Mouse (Mus musculus) spleen, embryonic (tissue): Measurements from ENCODE around the gene Sall4.

ENCODE experiments used
- CTCF ChIA-PET: fragments of 350-600 bp; sonication (Branson Sonifier 250); formaldehyde crosslinking; loops from one replicate; lab custom pipeline; 2022; lab: Charles Lee

The Sall4 gene

GRCm38 (mm10) chr2:168767582-168767981 lies at the start of gene Sall4:
Gene Sall4 (minus strand): TSS chr2:168767943.
- CTCF ChIA-PET, result no interaction called here

DNA sequence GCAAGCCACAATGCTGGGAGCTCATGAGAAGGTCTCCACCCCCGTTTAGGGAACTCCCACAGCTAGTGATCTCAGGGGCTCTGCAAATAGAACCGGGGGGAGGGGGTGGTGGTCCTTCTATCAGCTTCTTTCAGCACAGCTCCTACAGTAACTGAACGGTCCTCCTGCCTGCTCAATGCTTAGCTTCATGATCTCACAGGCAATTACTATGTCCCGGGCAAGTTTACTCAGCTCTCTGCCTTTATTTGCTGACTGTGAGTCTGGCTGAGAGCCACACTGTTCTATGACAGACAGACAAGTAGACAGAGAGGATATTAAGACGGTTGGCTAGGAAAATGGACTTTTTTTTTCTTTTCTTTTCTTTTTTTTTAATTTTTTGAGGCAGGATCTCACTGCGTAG lies 45.5 kb upstream of the Sall4 start:
- CTCF ChIA-PET, result no interaction called here

GRCm38 (mm10) chr2:168809895-168810294 lies 42.2 kb upstream of the Sall4 start:
- CTCF ChIA-PET, result no interaction called here

GRCm38 (mm10) chr2:168807681-168808080 lies 39.9 kb upstream of the Sall4 start:
- CTCF ChIA-PET, result no interaction called here

DNA sequence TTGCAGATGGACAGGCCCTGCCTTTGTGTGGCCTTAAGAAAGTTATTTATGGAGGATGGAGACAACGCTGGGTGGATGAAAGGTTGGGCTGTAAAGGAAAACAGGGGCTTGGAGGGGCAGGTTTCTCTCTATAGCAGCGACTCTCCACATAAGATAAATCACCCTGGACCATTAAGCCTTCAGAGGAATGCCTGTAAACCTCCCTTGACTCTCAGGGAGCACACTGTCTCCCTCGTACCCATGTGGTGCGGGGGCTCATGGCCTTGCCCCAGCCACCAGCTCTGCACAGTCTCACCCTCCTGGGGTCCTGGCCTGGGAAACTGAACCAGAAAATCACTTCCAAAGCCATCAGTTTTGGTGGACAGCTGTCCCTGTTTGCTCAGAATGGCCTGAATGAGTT lies 36.1 kb upstream of the Sall4 start:
- CTCF ChIA-PET, result no interaction called here

DNA sequence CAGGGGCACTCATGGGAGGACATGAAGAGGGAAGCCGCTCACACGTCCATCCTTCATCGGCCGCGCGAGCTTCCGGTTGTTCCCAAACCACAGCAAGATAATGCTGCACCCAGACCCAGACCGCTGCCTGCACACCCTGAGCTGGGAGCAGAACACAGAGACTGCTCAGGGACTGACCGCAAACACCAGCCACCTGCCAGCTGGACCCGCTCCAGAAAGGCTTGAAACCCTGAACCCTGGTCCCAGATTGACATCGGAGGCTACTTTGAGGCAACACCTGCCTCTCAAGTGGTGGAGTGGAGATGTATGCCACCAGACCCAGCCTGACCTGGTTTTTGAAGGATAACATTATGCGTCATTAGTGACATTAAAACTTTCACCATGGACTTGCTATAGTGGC lies 31.6 kb upstream of the Sall4 start:
- CTCF ChIA-PET, result no interaction called here

- CTCF ChIA-PET, result no interaction called here
Measured at GRCm38 (mm10) chr2:168798921-168799320, 31.2 kb upstream of the Sall4 start.

DNA sequence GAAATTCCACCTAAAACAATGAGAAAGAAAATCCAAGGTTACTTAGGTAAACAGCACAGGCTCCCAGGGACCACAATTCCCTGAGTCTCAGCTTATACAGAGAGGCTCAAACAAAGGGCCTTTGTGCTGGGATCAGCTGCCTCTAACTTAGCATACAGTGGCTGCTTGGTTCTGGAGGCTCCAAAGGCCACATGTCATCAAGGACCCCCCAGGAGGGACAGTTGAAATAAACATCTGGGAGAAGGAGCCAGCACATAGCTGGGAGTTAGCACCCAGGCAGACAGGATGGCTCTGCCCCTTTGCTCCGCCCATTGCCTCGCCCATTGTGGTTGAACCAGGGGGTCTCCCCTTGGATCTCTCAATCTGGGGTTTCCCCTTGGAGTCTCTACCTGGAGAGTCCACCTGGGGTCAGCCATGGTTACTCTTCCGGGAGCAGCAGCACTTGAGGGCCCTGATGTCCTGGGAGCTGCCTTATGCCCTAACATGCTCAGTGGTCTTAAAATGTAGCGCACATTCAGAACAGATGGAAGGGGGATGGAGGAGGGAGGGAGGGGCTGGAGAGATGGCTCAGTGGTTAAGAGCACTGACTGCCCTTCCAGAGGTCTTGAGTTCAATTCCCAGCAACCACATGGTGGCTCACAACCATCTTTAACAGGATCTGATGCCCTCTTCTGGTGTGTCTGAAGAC lies 23.5 kb upstream of the Sall4 start:
- CTCF ChIA-PET, result no interaction called here

GRCm38 (mm10) chr2:168786174-168786573 lies 18.4 kb upstream of the Sall4 start:
- CTCF ChIA-PET, result no interaction called here

DNA sequence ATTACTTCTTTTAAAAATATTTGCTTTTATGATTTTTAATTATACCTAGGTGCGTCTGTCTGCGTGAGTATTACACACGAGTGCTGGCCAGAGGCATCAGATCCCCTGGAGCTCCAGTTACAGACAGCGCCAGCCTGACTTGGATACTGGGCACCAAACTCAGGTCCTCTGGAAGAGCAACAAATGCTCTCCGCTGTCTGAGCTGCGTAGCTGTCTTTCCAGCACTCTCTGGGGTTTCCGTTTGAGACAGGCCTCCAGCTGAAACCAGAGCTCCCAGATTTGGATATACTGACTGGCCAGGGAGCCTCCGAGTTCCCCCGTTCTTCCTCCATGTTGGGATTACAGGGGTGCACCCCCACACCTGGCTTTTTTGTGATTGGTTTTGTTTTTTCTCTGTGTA lies 12.9 kb upstream of the Sall4 start:
- CTCF ChIA-PET, result no interaction called here

DNA sequence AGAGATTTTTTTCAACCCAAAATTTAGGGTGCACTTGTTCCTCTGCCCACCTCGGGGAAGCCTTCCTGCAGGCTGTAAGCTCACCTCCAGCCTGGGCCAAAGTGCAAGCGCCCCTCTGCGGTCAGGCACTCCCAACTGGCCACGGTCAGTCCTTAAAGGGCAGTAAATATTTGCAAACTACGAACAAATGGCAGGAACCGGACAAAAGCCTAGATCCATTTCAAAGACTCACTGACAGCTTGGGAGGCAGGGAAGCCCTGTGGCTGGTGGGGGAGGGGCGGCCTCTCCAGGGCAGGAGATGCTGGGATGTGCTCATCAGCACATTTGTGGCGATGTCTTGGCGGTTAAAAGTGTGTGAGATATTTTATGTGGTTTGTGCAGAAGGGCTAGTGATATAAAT lies 12.3 kb upstream of the Sall4 start:
- CTCF ChIA-PET, result no interaction called here

GRCm38 (mm10) chr2:168777481-168777880 lies 9.7 kb upstream of the Sall4 start:
- CTCF ChIA-PET, result interaction anchor here (0.8 kb wide), 1 partner anchor 93 kb away, joined by 12 read pairs; no protein-coding TSS in a partner anchor

DNA sequence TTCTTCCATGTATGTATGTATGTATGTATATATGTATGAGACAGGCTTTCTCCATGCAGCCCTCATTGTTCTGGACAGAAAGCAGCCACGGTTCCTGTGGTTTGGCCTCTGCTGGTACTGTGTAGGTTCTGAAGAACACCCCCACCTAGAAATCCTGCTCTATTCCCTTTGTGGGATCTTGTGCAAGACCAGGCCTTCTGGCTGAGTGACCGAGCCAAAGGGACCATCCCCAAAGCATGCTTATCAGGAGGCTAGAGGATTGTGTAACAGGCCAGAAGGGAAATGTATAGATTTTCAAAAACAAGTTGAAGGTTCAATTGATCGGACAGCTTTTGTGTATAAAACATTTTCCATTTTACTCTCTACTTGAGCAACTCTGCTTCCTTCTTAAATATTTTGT lies 8.5 kb upstream of the Sall4 start:
- CTCF ChIA-PET, result no interaction called here

DNA sequence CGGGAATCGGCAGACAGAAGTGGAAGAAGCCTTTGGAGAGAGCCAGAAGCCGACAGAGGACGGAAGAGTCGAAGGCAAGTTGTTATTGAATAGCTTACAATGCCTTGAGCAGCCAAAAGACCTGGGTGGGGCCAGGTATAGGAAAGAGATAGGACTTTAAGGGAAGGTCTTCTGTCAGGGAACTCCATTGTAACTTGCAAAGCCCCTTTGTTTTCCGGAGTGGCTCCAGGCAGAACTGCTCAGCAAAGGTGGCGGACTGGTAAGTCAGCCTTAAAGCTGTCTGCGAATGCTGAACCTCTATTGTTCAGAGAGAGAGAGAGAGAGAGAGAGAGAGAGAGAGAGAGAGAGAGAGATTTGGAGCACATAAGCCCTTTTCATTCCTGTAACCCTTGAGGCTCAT lies 1.5 kb upstream of the Sall4 start:
- CTCF ChIA-PET, result interaction anchor here (0.7 kb wide), 1 partner anchor 160 kb away, joined by 4 read pairs; no protein-coding TSS in a partner anchor

DNA sequence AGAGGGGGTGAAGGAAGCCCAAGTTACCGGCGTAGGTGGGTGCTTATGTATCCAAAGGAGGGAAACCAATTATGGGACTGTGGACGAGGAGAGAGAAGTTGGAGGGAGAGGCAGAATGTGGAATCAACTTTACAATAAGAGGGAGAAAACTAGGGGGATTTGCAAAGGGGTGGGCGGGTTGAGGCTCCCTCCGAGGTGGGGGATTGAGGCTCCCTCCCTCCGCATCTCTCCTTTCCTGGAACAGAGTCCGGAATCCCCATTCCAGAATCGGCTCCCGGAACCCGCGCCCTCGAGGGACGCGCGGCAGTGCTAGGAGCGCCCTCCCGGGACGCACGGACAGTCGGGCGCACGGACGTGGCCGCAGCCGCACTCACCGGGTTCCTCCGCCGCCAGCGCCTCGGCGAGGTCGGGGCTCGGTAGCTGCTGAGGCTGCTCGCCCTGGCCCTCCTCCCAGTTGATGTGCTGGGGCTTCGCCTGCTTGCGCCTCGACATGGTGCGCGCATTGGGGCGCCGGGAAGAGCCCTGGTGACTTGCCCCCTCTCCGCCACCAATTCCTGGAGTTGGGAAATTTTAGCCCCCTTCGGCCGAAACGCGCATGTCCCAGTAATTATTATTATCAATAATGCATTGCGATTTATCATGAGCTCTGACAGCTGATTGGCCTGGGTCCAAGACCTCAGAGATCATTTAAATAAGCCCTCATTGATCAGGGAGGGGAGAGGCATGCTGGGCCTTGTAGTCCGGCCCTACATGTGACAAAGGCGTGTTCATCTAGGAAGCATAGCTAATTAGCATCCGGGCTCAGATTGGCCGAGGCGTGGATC lies 993 bp downstream of the Sall4 start:
- CTCF ChIA-PET, result no interaction called here

GRCm38 (mm10) chr2:168765696-168766537 lies 1.8 kb downstream of the Sall4 start:
- CTCF ChIA-PET, result no interaction called here

- CTCF ChIA-PET, result no interaction called here
Measured at GRCm38 (mm10) chr2:168765065-168765681, 2.6 kb downstream of the Sall4 start.

- CTCF ChIA-PET, result no interaction called here
Measured at GRCm38 (mm10) chr2:168764460-168764867, 3.3 kb downstream of the Sall4 start.

DNA sequence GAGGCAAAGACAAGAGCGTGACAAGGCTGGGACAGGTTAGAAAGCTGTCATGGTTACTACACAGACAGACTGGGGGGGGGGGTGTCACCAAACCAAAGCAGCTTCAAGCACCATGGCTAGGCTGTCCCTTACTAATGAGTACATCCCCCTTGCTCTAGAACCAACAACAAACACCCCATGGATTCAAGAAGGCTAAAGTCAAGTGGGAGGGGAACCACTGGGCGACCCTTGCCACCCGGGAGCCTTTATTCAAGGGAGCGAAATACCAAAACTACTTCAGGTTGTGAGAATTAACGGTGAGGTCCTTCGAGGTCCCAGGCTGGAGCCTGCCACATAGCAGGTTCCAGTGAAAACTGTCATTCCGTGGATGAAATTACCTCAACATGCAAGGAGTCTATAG lies 4.0 kb downstream of the Sall4 start:
- CTCF ChIA-PET, result no interaction called here

GRCm38 (mm10) chr2:168762411-168762815 lies 5.3 kb downstream of the Sall4 start:
- CTCF ChIA-PET, result no interaction called here

- CTCF ChIA-PET, result no interaction called here
Measured at GRCm38 (mm10) chr2:168761954-168762353, 5.8 kb downstream of the Sall4 start.

DNA sequence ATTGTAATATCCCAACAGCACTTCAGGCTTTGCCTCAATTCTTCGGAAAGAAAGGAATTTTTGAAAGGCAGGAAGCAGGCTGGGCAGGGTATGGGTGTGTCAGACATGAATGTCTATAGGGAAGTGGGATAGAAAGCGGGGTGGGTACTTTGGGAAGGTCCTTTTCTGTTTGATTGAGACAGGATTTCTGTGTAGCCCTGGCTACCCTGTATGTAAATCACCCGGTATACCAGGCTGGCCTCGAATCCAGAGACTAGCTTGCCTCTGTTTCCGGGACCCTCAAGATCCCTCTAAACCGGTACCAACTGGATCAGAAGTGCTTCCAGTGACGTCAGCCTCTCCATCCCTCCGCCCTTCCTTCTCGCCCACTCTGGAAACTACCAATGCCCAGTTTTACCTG lies 6.6 kb downstream of the Sall4 start:
- CTCF ChIA-PET, result no interaction called here
